26 mouse cellular contexts compared by ENCODE assay signal in the genomic region with DNA sequence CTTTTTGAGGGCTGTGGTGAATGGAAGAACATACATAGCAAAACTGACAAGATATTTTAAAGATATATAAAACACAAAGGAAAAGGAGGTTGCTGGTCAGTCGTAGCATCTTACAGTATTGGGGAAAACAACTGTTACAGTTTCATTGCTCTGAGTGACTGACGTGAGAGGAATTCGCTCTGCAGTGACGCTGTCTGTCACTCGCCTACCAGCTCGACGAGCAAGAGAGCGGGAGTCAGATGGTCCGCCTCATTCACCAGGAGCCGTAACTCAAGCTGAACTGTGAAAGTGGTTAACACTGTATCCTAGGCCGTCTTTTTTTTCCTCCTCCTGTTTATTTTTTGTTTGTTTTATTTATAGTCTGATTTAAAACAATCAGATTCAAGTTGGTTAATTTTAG.
"Had no signal": no experiment of that assay in that cellular context is flagged by ENCODE, and none has a peak within 500 bp of the region (broad histone marks: within the 10 kb centered on the region; RNA-seq: fewer than 3 reads in every experiment).

No protein-coding gene starts in this region.

- H3K4me2 ChIP-seq: heart, embryonic 12.5 days; hindbrain, embryonic 12.5 days; hindbrain, embryonic 14.5 days; intestine, embryonic 15.5 days; limb, embryonic 12.5 days; liver, embryonic 11.5 days; liver, embryonic 13.5 days; liver, embryonic 15.5 days had no signal

- H3K4me1 ChIP-seq: heart, embryonic 10.5 days; heart, embryonic 12.5 days; hindbrain, embryonic 10.5 days; hindbrain, embryonic 12.5 days; intestine, embryonic 15.5 days; limb, embryonic 10.5 days; limb, embryonic 12.5 days; liver, embryonic 13.5 days; liver, embryonic 15.5 days had no signal

- H3K4me3 ChIP-seq: gastrocnemius, adult 2 months; heart, embryonic 10.5 days; heart, embryonic 12.5 days; hindbrain, embryonic 10.5 days; hindbrain, embryonic 12.5 days; intestine, embryonic 15.5 days; limb, embryonic 10.5 days; limb, embryonic 12.5 days; liver, embryonic 13.5 days; liver, embryonic 15.5 days had no signal

- H3K27ac ChIP-seq: gastrocnemius, adult 2 months; heart, embryonic 10.5 days; hindbrain, embryonic 10.5 days; hindbrain, embryonic 12.5 days; hindbrain, embryonic 14.5 days; intestine, embryonic 15.5 days; limb, embryonic 10.5 days; limb, embryonic 12.5 days; liver, embryonic 13.5 days; liver, embryonic 15.5 days had no signal

- DNase-seq: gastrocnemius, adult 2 months; gastrocnemius, postnatal 10 days; gastrocnemius, postnatal 25 days; heart, postnatal 10 days; heart, postnatal 4 days; kidney, adult 18-20 months; kidney, adult 8-10 months; kidney, postnatal 10 days; kidney, postnatal 25 days; kidney, postnatal 4 days; layer of hippocampus, adult 9-11 months; liver; liver, embryonic 13.5 days had no signal

- H3K9me3 ChIP-seq: heart, embryonic 10.5 days; heart, embryonic 12.5 days; hindbrain, embryonic 10.5 days; hindbrain, embryonic 12.5 days; intestine, embryonic 15.5 days; limb, embryonic 10.5 days; limb, embryonic 12.5 days; liver, embryonic 13.5 days; liver, embryonic 15.5 days had no signal

- H3K27me3 ChIP-seq: heart, embryonic 12.5 days; hindbrain, embryonic 12.5 days; intestine, embryonic 15.5 days; limb, embryonic 12.5 days; liver, embryonic 13.5 days; liver, embryonic 15.5 days had no signal

- H3K9ac ChIP-seq: heart, embryonic 12.5 days; hindbrain, embryonic 12.5 days; hindbrain, embryonic 14.5 days; intestine, embryonic 15.5 days; limb, embryonic 12.5 days; liver, embryonic 13.5 days; liver, embryonic 15.5 days had no signal

- ATAC-seq: hindbrain, embryonic 16.5 days; inflammation-experienced regulatory T-cells, adult 6 months; intestine, embryonic 15.5 days; intestine, postnatal 0 days had no signal
